Mouse (Mus musculus) c-Kit-positive CD71-negative TER-119-negative erythroid progenitor cells, embryonic 14.5 days (primary cell): ENCODE results near the gene Terf2.

Experiments used
- DNase-seq: peaks from one replicate; pipeline ENCODE4 v3.0.0-alpha.2; 2013; ENCODE audit warnings: low read depth

Gene Terf2

GRCm38 (mm10) chr8:107096366-107097036, at the start of gene Terf2:
Gene Terf2, minus strand, starts transcription at chr8:107096547.
- DNase-seq: peak; percentile 82

DNA sequence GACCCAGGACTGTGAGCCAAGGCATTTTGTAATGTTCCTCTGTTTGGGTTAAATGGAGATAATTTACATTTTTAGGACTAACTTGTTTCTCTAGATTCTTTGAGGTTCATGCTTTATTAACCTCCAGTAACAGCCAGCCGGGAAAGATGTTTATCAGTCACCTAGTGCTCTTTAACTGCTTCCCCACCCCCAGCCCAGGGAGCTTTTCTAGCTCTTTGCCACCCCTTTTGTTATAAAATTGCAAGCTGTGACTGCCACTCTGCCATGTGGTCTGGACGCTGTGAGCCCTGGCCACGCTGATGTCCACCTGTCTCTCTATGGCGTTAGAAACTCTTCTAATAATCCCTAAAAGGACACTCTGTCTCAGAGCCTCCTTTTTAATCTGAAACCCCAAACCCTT, 47.2 kb upstream of the Terf2 start:
- no peak for DNase-seq

DNA sequence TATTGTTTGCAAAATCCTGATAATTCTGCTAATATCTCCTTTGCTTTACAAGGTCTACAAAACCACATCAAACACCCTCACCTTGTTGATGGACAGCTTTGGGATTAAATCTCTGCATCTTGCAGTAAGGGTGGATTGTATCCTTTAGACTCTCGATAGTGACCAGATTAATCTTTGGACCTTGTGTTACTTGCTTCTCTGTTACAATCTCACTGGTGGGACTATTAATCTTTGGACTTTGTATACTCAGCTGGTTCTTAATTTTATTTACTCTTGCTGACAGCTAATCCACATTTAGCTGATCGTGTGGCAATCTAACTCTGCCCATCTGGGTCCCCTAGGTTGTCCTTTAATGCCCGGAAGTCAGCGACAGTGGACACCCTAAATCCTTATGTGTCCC, 46.2 kb upstream of the Terf2 start:
- DNase-seq: no peak

GRCm38 (mm10) chr8:107139704-107140470, 43.5 kb upstream of the Terf2 start:
- DNase-seq: no peak

DNA sequence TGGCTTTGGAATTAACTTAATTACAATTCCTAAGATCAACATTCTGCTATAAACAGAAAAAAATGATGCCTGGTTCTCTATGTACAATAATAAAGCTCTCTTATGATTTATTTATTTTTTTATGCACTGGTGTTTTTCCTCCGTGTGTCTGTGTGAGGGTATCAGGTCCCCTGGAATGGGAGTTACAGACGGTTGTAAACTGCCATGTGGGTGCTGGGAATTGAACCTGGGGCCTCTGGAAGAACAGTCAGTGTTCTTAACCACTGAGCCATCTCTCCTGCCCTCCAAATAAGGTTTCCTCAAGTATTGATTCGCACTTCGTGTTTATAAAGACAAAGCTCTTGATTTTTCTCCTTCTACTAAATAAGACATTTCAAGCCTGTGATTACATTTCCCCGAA, 42.0 kb upstream of the Terf2 start:
- DNase-seq: no peak

DNA sequence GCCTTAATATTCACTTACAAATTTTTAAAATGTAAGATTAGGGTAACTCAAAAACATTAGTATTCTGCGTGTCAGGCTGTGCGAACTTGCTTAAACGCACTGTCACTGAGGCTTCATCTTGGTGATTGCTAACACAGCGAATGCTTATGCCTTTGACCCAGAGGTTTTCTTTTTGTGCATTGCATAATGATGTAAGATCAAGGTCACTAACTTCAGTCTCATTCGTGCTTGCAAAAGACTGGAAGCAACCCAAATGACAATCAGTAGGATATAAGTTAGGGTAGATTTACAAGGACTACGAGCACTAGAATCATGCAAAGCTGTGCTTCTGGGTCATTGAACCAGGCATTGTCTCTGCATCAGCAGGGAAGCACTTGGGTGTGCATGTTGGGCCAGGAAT, 41.2 kb upstream of the Terf2 start:
- DNase-seq: no peak

GRCm38 (mm10) chr8:107136003-107136612, 39.8 kb upstream of the Terf2 start:
- DNase-seq: no peak

GRCm38 (mm10) chr8:107133881-107134280, 37.5 kb upstream of the Terf2 start:
- DNase-seq: no peak

GRCm38 (mm10) chr8:107132581-107133491, 36.5 kb upstream of the Terf2 start:
- no peak for DNase-seq

DNA sequence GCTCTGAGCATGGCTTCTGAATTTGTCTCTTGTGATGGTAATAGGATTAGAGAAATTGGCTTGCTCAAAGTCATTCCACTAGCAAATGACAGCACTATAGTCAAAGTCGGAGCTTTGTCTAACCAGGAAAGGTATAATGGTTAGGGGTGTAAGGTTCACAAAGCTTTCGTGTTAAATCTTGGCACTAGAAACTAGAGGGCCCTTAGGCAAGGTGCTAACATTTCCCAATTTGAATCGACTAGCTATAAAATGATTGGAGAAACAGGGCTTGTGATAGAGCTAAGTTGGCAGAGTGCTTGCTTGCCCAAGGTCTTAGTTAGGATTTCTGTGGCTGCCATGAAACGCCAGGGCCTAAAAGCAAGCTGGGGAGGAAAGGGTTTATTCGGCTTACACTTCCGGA, 33.7 kb upstream of the Terf2 start:
- no peak for DNase-seq

- DNase-seq: no peak
Measured at GRCm38 (mm10) chr8:107129171-107130025, 33.1 kb upstream of the Terf2 start.

- no peak for DNase-seq
Measured at GRCm38 (mm10) chr8:107124343-107124742, 28.0 kb upstream of the Terf2 start.

GRCm38 (mm10) chr8:107123063-107123614, 26.8 kb upstream of the Terf2 start:
- DNase-seq: no peak

GRCm38 (mm10) chr8:107121681-107122291, 25.4 kb upstream of the Terf2 start:
- no peak for DNase-seq

DNA sequence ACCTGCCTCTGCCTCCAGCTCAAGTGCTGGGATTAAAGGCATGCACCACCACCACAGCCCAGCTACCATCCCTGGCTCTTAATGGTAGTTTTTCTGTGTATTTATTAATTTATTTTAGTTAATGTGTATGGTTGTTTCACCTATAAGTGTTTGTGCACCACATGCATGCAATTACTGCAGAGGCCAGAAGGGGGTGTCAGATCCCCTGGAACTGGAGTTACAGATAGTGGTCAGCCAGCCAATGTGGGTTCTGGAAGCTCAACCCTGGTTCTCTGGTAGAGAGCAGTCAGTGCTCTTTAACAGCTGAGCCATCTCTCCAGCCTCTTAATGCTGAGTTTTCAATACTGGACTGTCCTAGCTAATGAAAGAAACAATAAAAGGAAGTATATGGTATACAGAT, 24.5 kb upstream of the Terf2 start:
- no peak for DNase-seq

DNA sequence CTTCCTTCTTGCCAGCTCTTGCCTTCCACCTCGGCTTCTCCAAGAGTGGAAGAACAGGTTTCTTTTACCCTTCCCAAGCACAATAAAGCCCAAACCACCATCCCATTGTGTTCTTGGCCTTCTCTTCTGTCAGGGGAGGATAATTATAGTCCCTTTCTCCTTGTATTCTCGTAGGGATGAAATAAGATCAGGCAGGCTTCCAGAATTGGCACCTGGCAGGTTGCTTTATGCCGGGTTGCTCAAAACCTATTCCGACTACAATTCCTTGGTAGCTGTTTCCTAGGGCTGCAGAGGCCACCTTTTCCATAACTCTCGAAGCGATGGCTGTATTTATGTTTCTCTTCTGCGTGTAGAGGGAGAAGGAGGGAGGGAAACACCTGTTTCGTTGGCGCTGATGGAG, 23.1 kb upstream of the Terf2 start:
- DNase-seq: no peak

DNA sequence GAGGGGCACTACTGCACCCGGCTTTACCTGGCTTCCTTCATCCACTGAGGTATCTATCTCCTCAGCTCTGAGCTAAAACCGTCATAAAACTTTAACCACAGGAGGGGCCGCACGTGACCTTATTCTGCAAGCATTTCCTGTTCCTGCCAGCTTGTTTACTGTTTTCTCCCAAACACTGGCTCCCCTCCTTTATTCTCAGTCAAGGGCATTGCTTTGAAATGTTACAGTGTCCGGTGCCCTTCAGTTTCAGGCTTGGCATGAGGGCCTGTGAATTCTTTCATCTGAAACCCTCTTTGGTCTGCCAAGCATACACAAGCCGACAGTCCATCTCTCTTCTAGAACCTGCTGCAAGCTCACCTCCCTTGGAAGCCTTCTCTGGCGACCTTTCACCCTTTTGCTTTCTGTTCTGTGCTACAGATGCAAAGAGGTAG, 22.5 kb upstream of the Terf2 start:
- no peak for DNase-seq

DNA sequence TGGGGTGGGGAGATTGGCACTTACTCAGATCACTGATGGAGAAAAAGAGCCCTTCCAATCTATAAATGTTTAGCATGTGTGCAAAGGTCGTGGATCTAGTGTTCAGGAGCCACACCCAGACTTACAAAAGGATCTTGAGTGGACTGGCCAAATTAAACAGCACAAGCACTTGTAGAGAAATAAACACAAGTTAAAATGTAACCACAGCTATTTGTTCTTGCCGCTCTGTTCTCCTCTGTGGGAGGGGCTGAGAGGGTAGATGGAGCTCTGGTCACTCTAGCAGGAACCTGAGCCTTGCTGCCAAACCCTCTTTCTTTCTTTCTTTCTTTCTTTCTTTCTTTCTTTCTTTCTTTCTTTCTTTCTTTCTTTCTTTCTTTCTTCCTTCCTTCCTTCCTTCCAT, 20.7 kb upstream of the Terf2 start:
- DNase-seq: no peak

DNA sequence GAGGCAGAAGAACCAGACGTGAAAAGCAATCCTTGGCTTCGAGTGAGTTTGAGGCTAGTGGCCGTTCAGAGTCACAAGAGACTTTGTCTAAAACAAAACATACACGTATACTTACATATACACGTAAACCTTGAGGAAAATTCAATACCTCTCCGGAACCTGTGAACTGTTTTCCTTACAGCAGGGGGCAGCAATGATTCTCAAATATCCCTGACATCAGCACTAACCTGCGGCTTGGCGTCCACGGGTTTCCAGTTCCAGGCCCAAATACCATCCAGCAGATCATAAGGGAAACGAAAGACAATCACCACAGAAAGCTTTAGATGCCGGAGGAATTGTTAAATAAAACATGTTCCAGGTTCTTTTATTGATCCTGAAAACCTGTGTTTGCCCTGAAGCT, 19.7 kb upstream of the Terf2 start:
- peak; percentile 69 for DNase-seq

- DNase-seq: no peak
Measured at GRCm38 (mm10) chr8:107115008-107115320, 18.6 kb upstream of the Terf2 start.
